Mouse (Mus musculus) C2C12 (cell line): ENCODE data around the gene 2610028H24Rik.

Experiments
- CEBPB ChIP-seq: IDR thresholded peaks from one replicate; pipeline ENCODE4 v1.6.1; 2011; ENCODE audit warnings: low read depth, mild to moderate bottlenecking, control low read depth, moderate library complexity
- CTCF ChIP-seq: IDR thresholded peaks from one replicate; pipeline ENCODE4 v1.5.1; 2011; ENCODE audit not compliant: control insufficient read depth, insufficient read depth, insufficient read length
- FOSL1 ChIP-seq: IDR thresholded peaks from one replicate; pipeline ENCODE4 v1.8.0; 2011; ENCODE audit warnings: mild to moderate bottlenecking, low read length; ENCODE audit not compliant: poor library complexity, insufficient read depth, severe bottlenecking
- MAX ChIP-seq: IDR thresholded peaks from one replicate; pipeline ENCODE4 v1.6.1; 2011; ENCODE audit warnings: mild to moderate bottlenecking, control low read depth
- MYOD1 ChIP-seq: IDR thresholded peaks from one replicate; pipeline ENCODE4 v1.6.1; 2011; ENCODE audit warnings: low read depth; ENCODE audit not compliant: control insufficient read depth, insufficient read length
- MYOG ChIP-seq: IDR thresholded peaks from one replicate; pipeline ENCODE4 v1.6.1; 2011; ENCODE audit not compliant: control insufficient read depth, insufficient read length; ENCODE audit errors: extremely low read depth
- USF1 ChIP-seq: IDR thresholded peaks from one replicate; pipeline ENCODE4 v1.6.1; 2011; ENCODE audit warnings: low read depth, mild to moderate bottlenecking, control low read depth, moderate library complexity

DNA sequence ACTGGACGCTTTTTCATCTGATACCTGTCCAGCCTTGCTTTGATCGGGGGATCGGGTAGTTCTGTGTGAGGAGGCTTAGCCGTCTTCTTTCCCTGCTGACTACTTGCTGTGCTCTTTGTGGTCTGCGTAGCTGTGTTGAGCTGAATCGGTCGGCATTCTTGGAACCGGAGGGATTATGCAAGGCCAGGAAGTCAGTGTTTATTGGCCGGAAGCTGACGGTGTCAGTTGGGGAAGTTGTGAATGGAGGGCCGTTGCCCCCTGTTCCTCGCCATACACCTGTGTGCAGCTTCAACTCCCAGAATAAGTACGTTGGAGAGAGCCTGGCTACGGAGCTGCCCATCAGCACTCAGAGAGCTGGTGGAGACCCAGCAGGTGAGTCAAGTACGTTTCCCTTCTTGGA is 40.3 kb downstream of the 2610028H24Rik start:
- no peak for TF ChIP-seq CTCF
- no peak for TF ChIP-seq USF1
- no peak for TF ChIP-seq CEBPB
- TF ChIP-seq MAX, result no peak
- no peak for TF ChIP-seq MYOG
- no peak for TF ChIP-seq MYOD1
- no peak for TF ChIP-seq FOSL1
